Mouse (Mus musculus) R1 (cell line): Measurements from ENCODE around the gene Cx3cr1.

Experiments
- DNase-seq: peaks from one replicate; pipeline ENCODE4 v3.0.0-alpha.2; 2018; ENCODE audit warnings: low read depth, low spot score

Gene Cx3cr1

GRCm38 (mm10) chr9:119890692-119891091 lies 179.0 kb downstream of the Cx3cr1 start:
- DNase-seq = peak; percentile 46

- no peak for DNase-seq
Observed at GRCm38 (mm10) chr9:119889446-119889845, 180.2 kb downstream of the Cx3cr1 start.

GRCm38 (mm10) chr9:119888843-119889246 lies 180.8 kb downstream of the Cx3cr1 start:
- peak; percentile 57 for DNase-seq

- peak; percentile 54 for DNase-seq
Observed at GRCm38 (mm10) chr9:119887144-119887901, 182.4 kb downstream of the Cx3cr1 start.

- DNase-seq = no peak
Observed at GRCm38 (mm10) chr9:119854170-119854569, 215.5 kb downstream of the Cx3cr1 start.

GRCm38 (mm10) chr9:119853071-119853846 lies 216.4 kb downstream of the Cx3cr1 start:
- no peak for DNase-seq

GRCm38 (mm10) chr9:119852347-119853030 lies 217.2 kb downstream of the Cx3cr1 start:
- DNase-seq = peak; percentile 28
